Mouse (Mus musculus) neural tube, embryonic 12.5 days (tissue): ENCODE data around the gene Hivep1. TPM values are rescaled to one million over a fixed set of nuclear protein-coding genes. Genes with fewer than 3 reads are reported as not detected.

Source experiments
- ATAC-seq: fragments of 200-750 bp; cut with Nextera tagmentation; 2 replicates; pipeline ENCODE4 v1.8.0; 2017; ENCODE audit warnings: low read depth, mild to moderate bottlenecking, moderate TSS enrichment, moderate library complexity; ENCODE audit not compliant: low FRiP score
- H3K27ac ChIP-seq: fragments of 300-500 bp; sonication (generic); 2 replicates; pipeline ENCODE4 v1.5.1; 2016
- H3K27me3 ChIP-seq: fragments of 300-500 bp; sonication (generic); replicated peaks from 2 replicates; pipeline ENCODE4 v1.6.1; 2016; ENCODE audit warnings: mild to moderate bottlenecking
- H3K36me3 ChIP-seq: fragments of 300-500 bp; sonication (generic); 2 replicates; pipeline ENCODE4 v1.6.1; 2016; ENCODE audit warnings: mild to moderate bottlenecking
- H3K4me1 ChIP-seq: fragments of 300-500 bp; sonication (generic); 2 replicates; pipeline ENCODE4 v1.6.1; 2016
- H3K4me2 ChIP-seq: fragments of 300-500 bp; sonication (generic); replicated peaks from 2 replicates; pipeline ENCODE4 v1.6.1; 2016; ENCODE audit warnings: mild to moderate bottlenecking
- H3K4me3 ChIP-seq: fragments of 300-500 bp; sonication (generic); 2 replicates; pipeline ENCODE4 v1.5.1; 2016
- H3K9ac ChIP-seq: fragments of 300-500 bp; sonication (generic); 2 replicates; pipeline ENCODE4 v1.6.1; 2016; ENCODE audit warnings: mild to moderate bottlenecking
- H3K9me3 ChIP-seq: fragments of 300-500 bp; sonication (generic); 2 replicates; pipeline ENCODE4 v1.6.1; 2016; ENCODE audit warnings: mild to moderate bottlenecking
- WGBS: fragments of 180-500 bp; shearing (Covaris S2); methylation state at CpG from one replicate; pipeline ENCODE4 v1.1.7; 2016; 5-methylcytosine and 5-hydroxymethylcytosine counted together
- polyA plus RNA-seq: library from polyadenylated mRNA; unstranded; fragments of >200 nt; fragmentation: Nextera tagmentation; extraction: Ambion mirVana; gene quantifications from 2 replicates; pipeline ENCODE4 v1.2.1, GENCODE M21; 2016

Gene Hivep1
- polyA plus RNA-seq, 1 experiment from 2014 or later: 18.1 TPM

- H3K4me2 ChIP-seq: no peak overlapping the region
- no peak for ATAC-seq
These were observed 141.2 kb downstream of the Hivep1 start for GRCm38 (mm10) chr13:42193016-42193415.

GRCm38 (mm10) chr13:42195671-42196070 lies 143.8 kb downstream of the Hivep1 start:
- Histone ChIP-seq H3K27me3 (no peaks in the 10 kb centered on the region), H3K36me3 (no peaks in the 10 kb centered on the region), H3K9ac (no peak overlapping the region), H3K4me2 (no peak overlapping the region), H3K9me3 (no peaks in the 10 kb centered on the region), H3K4me3 (no peak overlapping the region), H3K4me1 (no peaks in the 10 kb centered on the region), H3K27ac (no peak overlapping the region)
- 89% methylated on average over 7 of the region's 7 CpGs for WGBS
- no peak for ATAC-seq

More at GRCm38 (mm10) chr13:42193016-42193415, 141.2 kb downstream of the Hivep1 start:
- no peaks in the 10 kb centered on the region for H3K9me3 ChIP-seq
- no peaks in the 10 kb centered on the region for H3K36me3 ChIP-seq
- H3K9ac ChIP-seq: no peak overlapping the region
- no peaks in the 10 kb centered on the region for H3K27me3 ChIP-seq
- H3K4me3 ChIP-seq: no peak overlapping the region
- H3K4me1 ChIP-seq: no peaks in the 10 kb centered on the region
- no peak overlapping the region for H3K27ac ChIP-seq
- WGBS: 30% methylated on average over 9 of the region's 9 CpGs

- H3K4me2 ChIP-seq: no peak overlapping the region
- H3K27me3 ChIP-seq: no peaks in the 10 kb centered on the region
- no peak overlapping the region for H3K4me3 ChIP-seq
- no peak for ATAC-seq
- H3K9ac ChIP-seq: no peak overlapping the region
- WGBS: 92% methylated on average over 2 of the region's 2 CpGs
- H3K27ac ChIP-seq: no peak overlapping the region
- H3K9me3 ChIP-seq: no peaks in the 10 kb centered on the region
- H3K36me3 ChIP-seq: no peaks in the 10 kb centered on the region
- H3K4me1 ChIP-seq: no peaks in the 10 kb centered on the region
These were observed 145.8 kb downstream of the Hivep1 start for GRCm38 (mm10) chr13:42197656-42198055.

DNA sequence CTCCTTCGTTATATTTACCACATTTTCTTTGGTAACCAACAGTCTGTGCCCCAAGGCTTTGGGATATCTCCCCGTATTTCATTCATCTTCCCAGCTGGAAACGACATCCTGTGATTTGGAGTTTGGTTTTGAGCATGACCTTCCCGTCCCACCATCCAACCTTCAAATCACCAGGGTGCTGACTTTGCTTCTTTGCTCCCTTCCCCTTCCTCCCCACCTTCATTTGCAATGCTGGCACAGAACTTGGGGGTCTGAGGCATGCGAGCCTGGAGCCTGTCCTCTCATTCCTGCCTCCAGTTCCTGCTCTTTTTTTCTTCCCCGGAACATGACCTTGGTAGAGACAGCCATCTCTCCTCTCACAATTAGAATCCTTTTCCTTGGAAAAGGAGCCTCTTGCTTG lies 161.7 kb downstream of the Hivep1 start:
- no peak overlapping the region for H3K4me2 ChIP-seq
- no peaks in the 10 kb centered on the region for H3K4me1 ChIP-seq
- no peak overlapping the region for H3K27ac ChIP-seq
- ATAC-seq: no peak
- H3K9ac ChIP-seq: no peak overlapping the region
- H3K9me3 ChIP-seq: no peaks in the 10 kb centered on the region
- WGBS: 90% methylated on average over 6 of the region's 6 CpGs
- no peaks in the 10 kb centered on the region for H3K36me3 ChIP-seq
- H3K4me3 ChIP-seq: no peak overlapping the region
- H3K27me3 ChIP-seq: no peaks in the 10 kb centered on the region

DNA sequence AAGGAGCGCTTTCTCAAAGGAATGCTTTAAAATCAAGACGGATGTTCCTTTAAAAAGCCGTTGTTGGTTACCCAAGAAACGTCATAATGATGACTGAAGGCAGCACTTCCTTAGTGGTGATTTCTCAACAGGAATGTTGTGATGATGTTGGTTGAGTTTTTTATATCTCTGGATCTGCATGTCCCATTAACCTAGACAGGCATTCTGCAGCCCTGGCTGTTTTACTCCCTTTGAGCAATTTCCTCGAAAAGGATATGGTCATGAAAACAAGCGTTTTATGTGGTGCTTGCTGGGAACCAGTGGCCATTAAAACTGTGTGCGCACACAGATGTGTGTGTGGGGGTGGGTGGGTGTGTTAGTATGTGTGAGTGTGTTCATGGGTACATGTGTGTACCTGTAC lies 170.6 kb downstream of the Hivep1 start:
- Histone ChIP-seq H3K4me2 (no peak overlapping the region), H3K27ac (no peak overlapping the region), H3K4me3 (no peak overlapping the region), H3K9ac (no peak overlapping the region), H3K9me3 (no peaks in the 10 kb centered on the region), H3K27me3 (no peaks in the 10 kb centered on the region), H3K4me1 (no peaks in the 10 kb centered on the region), H3K36me3 (no peaks in the 10 kb centered on the region)
- whole genome bisulfite sequencing: 90% methylated on average over 7 of the region's 7 CpGs
- ATAC-seq: no peak

DNA sequence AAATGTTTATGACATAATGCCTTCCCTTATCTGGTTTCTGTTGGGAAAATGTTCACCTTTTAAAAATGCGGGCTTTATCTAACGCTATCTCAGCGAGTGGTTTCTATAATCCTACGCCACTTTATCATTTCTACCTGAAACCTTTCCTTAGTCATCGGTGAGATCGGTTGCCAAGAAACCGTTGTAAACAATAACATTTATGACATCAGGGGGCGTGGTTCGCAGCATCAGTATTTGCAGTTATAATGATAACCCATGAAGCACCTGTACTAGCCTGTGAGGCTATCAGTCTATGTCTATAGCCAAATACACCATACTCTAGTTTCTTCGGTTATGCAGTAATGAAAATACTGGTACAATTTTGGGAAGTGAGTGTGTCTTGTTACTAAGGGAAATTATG lies 177.0 kb downstream of the Hivep1 start:
- WGBS: 94% methylated on average over 10 of the region's 10 CpGs
- no peaks in the 10 kb centered on the region for H3K4me1 ChIP-seq
- no peak overlapping the region for H3K27ac ChIP-seq
- ATAC-seq: no peak
- no peak overlapping the region for H3K4me2 ChIP-seq
- H3K9me3 ChIP-seq: no peaks in the 10 kb centered on the region
- H3K9ac ChIP-seq: no peak overlapping the region
- no peak overlapping the region for H3K4me3 ChIP-seq
- H3K27me3 ChIP-seq: no peaks in the 10 kb centered on the region
- H3K36me3 ChIP-seq: no peaks in the 10 kb centered on the region

- Histone ChIP-seq H3K9me3 (no peaks in the 10 kb centered on the region), H3K4me1 (no peaks in the 10 kb centered on the region), H3K4me3 (no peak overlapping the region), H3K4me2 (no peak overlapping the region), H3K27ac (no peak overlapping the region), H3K9ac (no peak overlapping the region), H3K27me3 (no peaks in the 10 kb centered on the region), H3K36me3 (no peaks in the 10 kb centered on the region)
- WGBS: 76% methylated on average over 9 of the region's 9 CpGs
- ATAC-seq: no peak
These were observed 182.1 kb downstream of the Hivep1 start for GRCm38 (mm10) chr13:42233741-42234419.

- Histone ChIP-seq H3K9me3 (no peaks in the 10 kb centered on the region), H3K27me3 (no peaks in the 10 kb centered on the region), H3K4me3 (no peak overlapping the region), H3K4me1 (no peaks in the 10 kb centered on the region), H3K4me2 (no peak overlapping the region), H3K36me3 (no peaks in the 10 kb centered on the region), H3K9ac (no peak overlapping the region), H3K27ac (no peak overlapping the region)
- 95% methylated on average over 3 of the region's 3 CpGs for WGBS
- ATAC-seq: no peak
These were observed 186.7 kb downstream of the Hivep1 start for GRCm38 (mm10) chr13:42238520-42238919.

DNA sequence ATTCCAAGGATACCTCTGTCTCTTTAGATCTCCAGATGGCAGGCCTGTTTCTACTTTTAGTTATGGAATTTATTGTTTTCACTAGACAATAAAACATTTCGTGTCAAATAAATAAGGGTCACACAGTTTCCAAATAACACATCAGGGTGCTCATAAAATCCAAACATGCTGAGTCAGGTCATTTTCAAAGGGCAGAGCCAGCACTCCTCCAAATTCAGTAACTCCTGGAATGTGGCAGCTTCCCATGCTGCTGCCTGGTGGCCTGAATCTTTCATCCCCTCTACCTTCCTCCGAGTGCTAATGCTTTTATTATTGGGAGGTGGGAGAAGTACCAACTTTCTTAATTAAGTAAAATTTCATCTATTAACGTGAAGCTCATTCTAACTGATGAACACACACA lies 190.3 kb downstream of the Hivep1 start:
- Histone ChIP-seq H3K4me1 (no peaks in the 10 kb centered on the region), H3K9me3 (no peaks in the 10 kb centered on the region), H3K9ac (no peak overlapping the region), H3K27ac (no peak overlapping the region), H3K36me3 (no peaks in the 10 kb centered on the region), H3K4me3 (no peak overlapping the region), H3K4me2 (no peak overlapping the region), H3K27me3 (no peaks in the 10 kb centered on the region)
- no peak for ATAC-seq
- WGBS: 62% methylated on average over 3 of the region's 3 CpGs

Other genes with a start within 250 kb of the Hivep1 start
- gene Adtrp, start 204.3 kb upstream of the Hivep1 start, polyA plus RNA-seq: 0.52 and 0.56 TPM in 2 replicates
- 1.8 and 2.5 TPM in 2 replicates for gene Edn1, start 249.5 kb downstream of the Hivep1 start, polyA plus RNA-seq